Mouse (Mus musculus): ENCODE results near the gene Eef2.
"Not testable (repeated sequence)": the region's sequence is repeated elsewhere in the genome, so short reads cannot be mapped to it uniquely, and the experiment has no call there.

Eef2 gene

GRCm38 (mm10) chr10:81181860-81182259, 5.4 kb downstream of the Eef2 start:
- DNase-seq: not testable (repeated sequence)

- peak; percentile 93 to 98 for DNase-seq
Observed at GRCm38 (mm10) chr10:81182336-81183333, 6.2 kb downstream of the Eef2 start, which contains the start of gene Dapk3. TSS of gene Dapk3 (plus strand) at chr10:81183005.

DNA sequence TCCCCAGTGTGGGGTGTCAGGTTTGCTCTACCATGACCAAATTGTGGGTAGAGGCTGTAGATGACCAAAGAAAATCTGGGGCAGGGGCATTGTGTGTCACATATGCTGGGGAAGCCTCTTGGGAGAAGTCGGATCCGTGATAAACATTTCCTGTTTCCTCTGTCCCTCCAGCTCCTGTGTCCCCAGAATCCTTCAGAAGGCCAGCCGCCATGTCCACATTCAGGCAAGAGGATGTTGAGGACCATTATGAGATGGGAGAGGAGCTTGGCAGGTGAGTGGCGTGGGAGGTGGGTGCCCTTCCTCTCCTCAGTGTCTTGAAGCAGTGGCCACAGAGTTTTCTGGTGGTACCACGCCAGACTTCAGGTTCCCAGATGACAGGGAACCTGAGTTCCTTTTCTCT, 7.4 kb downstream of the Eef2 start, which contains the start of gene 4930442H23Rik:
Gene 4930442H23Rik, minus strand, starts transcription at position 45 of the 400 bp plus-strand sequence.
- no peak for DNase-seq

DNA sequence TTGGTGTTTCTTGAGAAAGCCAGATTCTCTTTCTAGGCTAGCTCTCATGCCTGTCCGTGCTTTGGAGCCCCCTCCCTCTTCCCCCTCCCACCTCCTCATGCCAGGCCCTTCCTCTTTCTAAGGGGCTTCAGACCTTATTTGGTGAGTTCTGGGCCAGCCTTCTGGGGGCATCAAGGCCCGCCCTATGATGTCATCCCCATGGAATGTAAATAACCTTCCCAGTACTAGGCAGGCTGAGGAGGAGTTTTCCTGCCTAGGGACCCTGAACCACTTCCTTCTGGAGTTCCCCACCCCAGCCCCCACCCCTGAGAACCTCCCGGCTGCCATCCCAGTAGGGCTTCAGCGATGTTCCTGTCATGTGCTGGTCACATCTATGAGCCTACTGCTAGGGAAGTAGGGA, 8.3 kb downstream of the Eef2 start:
- no peak for DNase-seq

- DNase-seq: no peak
Observed at GRCm38 (mm10) chr10:81187161-81187560, 10.7 kb downstream of the Eef2 start.

DNA sequence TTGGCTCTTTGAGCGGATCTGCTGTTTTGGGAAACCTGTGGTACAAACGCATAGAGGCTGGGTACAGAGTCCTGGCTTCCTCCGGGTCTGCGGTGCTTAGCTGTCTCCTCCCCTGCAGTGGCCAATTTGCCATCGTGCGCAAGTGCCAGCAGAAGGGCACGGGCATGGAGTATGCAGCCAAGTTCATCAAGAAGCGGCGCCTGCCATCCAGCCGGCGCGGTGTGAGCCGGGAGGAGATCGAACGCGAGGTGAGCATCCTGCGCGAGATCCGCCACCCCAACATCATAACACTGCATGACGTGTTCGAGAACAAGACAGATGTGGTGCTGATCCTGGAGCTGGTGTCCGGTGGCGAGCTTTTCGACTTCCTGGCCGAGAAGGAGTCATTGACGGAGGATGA, 13.4 kb downstream of the Eef2 start:
- DNase-seq: no peak

GRCm38 (mm10) chr10:81190236-81190911, 13.9 kb downstream of the Eef2 start:
- DNase-seq: peak in 1 of 2 experiments; percentile 53

DNA sequence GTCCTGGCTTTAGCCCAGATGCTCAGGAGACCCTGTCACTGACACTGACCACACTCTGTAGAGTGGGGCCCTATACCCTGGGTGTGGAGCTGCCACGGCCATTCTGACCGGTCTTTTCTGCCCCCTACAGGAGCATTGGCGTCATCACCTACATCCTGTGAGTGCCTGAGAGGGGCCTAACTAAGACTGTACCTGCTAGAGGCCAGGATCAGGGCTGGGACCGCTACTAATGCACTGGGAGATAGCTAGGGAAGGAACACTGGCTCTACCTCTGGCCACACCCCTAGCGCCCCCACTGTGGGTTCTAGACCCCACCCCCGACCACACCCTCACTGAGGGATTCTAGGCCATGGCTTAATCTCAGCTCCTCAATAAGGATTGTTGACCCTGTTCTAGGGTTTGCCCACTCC, 14.5 kb downstream of the Eef2 start:
- no peak for DNase-seq

DNA sequence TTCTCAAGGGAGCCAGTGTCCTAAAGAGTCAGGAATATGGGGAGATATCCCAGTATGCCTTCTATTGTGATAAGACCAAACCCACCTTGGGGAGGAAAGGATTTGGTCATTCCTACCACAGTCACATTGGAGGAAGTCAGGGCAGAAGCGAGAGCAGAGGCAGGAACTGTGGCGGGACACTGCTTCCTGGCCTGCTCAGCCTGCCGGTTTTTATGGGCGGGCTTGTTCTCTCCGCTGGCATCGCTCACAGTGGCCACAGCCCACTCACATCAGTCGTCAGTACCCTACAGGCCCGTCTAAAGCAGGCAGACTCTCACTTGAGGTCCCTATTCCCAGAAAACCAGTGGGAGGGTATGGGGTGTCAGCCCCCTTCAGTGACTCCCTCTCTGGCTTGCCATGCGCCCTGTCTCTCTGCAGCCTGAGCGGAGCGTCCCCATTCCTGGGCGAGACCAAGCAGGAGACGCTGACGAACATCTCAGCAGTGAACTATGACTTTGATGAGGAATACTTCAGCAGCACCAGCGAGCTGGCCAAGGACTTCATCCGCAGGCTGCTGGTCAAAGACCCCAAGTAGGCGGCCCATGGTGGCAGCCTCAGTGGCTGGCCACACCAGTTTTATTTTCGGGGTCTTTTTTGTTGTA, 15.0 kb downstream of the Eef2 start:
- DNase-seq: no peak

- peak; percentile 76 to 94 for DNase-seq
Observed at GRCm38 (mm10) chr10:81192270-81192967, 16.0 kb downstream of the Eef2 start.

DNA sequence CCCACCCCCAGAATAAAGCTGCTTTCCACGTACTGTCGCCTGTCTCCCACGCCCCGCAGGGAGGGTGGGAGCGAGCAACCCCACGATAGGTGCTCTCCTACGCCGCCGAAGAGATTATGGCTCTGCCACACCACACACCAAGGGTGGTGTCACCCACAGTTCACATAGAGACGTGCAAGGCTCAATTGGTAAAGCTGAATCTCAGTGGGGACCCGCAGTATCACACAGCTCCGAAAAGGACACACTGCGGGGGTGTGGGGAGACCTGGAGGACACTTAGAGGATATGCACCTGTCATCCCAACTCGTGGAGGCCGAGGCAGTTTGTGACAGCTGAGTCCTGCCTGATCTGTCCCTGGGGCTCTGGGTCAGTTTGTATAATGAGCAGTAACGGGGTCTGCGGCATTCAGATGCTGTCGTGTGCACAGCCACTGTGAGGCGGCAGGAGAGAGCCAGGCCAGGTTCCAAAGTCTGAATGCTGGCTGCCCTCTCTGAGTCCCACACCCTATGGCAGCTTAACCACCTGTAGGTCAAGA, 16.6 kb downstream of the Eef2 start:
- DNase-seq: peak; percentile 48 to 64

DNA sequence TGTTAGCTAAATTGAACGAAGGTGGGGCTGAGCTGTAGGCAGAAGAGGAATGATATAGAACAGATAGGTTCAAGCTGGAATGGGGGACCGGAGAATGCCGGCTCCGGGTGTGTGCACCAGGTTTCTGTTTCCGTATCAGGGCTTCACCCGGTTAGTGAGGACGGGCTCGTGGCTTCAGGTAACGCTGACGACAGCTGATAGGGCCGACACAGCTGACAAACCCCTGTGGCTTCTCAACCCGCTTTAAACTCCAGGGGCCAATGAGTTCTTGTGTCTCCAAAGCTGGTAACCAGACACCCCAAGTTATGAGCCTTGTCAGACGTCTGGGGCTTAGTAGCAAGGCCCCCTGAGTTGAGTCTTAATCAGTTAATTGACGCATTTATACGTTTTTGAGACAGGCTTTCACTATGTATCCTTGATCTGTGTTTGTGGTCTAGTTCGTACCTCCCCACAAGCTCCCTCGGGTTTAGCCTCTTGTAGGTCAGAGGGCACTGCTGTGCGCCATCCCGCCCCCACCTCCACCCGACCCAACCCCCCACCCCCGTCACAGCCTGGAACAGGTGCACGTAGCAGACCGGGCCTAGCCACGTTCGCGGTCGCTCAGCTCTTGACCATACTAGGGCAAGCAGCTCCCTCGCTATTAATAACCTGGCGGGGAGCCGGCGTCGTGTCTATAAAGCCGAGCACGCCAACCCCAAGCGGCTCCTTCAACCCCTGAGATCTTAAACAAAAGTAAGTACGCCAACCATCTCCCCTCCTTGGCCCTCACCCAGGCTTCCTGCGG, 17.8 kb downstream of the Eef2 start:
- DNase-seq: peak in 1 of 2 experiments; percentile 51

GRCm38 (mm10) chr10:81195300-81195699, 18.9 kb downstream of the Eef2 start:
- DNase-seq: no peak

DNA sequence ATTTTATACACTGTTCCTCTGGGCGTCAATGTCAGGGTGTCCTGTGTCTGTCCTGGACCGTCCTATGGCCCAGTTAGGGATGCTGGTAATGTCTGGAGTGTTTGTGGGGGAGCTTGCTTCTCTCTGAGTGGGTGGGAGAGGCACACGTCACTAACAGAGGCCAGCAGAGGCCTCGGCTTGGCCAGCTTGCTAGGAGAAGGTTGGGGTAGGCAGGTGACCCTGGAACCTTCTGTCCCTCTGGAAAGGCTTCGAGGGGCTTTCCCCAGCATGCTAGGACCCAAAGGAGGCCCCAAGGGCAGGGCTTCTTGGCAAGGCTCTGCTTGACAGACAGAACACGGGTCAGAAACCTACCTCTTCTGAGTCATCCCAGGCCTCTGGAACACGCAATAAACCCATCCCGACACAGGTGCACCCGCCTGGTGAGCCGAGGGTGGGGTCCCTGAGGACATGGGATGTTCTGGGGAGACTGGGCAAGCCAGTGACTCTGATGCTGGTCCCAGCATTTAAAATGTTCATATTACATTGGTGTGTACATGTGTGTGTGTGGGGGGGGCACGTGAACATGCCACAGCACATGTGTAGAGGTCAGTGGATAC, 20.1 kb downstream of the Eef2 start:
- no peak for DNase-seq

DNA sequence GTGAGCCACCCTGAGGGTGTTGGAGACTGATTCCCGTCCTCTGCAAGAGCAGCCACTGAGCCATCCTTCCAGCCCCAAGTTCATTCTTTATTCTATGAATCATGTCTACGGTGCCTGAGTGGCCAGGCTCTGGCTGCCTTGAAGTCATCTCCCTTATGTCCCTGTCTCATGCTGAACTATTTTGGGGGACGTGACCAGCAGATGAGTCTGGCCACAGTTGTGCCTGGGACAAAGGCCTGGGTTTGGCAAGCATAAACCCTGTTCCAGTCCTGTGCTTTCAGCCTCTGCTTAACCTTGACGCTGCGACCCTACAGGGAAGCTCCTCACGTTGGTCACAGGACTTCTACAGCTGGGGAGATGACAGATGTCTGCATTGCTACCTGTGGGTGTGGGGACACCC, 20.9 kb downstream of the Eef2 start:
- no peak for DNase-seq

DNA sequence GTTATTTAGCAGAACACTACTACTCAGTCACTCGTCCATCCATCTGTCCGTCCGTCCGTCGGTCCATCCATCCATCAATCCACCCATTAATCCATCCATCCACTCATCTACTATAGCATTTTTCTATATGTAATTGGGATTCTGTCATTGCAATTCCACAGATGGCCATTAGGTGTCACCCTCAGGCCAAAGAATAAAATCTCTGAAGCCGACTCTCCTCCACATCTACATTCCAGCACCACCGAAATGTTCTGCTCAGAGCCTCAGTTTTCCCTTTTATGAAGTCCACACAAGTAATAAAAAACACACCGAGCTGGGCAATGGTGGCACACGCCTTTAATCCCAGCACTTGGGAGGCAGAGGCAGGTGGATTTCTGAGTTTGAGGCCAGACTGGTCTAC, 21.8 kb downstream of the Eef2 start:
- DNase-seq: peak; percentile 73 to 80

DNA sequence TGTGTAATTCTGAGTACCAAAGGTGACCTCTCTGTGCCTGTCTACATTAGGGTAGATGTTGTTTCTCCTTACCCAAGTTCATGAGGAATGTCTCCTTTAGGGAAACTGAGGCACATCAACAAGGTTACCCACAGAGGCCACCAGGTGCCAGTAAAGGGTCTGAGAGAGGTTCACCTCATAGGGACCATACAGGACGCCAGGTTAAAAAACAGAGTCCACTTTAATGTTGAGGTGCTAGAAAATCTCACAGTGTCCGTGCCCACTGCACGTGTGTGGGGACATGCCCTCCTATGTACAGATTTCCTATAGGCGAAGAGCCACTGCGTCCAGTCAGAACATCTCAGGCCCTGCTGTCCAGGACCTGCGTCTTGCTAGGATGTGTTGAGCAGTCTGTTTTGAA, 22.6 kb downstream of the Eef2 start:
- no peak for DNase-seq

DNA sequence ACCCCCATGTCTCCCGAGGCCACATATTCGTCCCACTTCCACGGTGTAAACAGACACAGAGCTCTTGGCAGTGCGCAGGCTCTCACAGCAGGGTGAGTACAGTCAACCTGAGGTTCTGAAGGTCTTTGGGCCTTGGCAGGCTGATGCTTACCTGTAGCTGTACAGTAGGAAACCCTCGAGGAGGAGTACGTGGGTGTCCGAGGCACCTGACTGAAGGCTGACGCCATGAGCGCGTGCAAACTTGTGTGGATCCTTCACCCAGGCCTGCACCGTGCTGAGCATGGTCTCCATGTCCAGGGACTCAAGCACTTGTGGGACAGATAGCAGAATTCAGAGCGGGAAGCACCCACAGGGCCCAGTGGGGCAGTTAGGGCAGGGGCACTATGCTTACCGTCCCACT, 23.7 kb downstream of the Eef2 start:
- DNase-seq: no peak

- no peak for DNase-seq
Observed at GRCm38 (mm10) chr10:81200605-81201287, 24.3 kb downstream of the Eef2 start.

Measured in cerebellum, adult 18-20 months (tissue).